Mouse (Mus musculus): ENCODE measurements around the gene Tbca.

The Tbca gene

DNA sequence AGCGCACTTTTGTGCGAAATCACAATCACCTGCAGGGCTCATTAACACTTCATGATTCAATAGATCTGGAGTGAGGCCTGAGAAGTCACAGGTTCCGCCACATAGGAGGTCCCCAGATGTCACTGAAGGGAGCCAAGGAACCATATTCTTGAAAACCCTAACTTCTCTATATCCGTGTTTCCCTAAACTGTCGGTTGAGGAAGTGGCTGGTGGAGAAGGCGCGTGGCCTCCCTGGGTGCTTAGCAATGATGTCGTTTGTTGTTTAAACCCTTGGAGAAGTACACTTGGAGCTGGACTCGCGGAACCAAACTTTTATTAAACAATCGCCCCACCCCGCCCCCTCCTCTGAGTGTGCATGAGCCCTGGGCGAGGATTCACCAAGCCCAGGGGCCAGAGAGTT is 60.6 kb downstream of the Tbca start:
- DNase-seq: no peak

DNA sequence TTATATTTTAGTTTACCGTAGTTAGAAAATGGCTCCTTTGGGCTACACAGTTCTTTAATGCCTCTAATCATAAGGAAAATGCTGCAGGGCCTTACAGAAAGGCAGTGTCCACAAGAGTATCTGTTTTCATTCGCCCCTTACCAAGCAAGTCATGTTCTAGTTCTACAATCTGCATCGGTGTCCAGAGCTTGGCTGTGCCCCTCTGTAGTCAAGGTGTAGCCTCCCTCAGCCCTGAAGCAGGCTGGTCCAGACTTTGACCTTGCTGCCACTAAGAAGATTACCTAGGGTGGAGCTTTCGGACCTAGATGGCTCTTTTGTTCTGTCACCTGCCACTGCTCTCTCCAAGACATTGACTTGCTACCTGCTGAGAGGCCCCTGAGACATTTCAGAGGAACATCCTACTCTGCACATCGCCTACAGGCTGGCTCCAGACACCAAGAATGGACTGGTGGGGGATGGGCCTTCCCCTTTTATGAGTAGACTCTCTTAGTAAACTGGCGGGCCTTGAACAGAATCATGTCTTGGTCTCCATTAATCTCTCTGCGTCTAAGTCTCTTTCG is 69.4 kb downstream of the Tbca start:
- DNase-seq: no peak

DNA sequence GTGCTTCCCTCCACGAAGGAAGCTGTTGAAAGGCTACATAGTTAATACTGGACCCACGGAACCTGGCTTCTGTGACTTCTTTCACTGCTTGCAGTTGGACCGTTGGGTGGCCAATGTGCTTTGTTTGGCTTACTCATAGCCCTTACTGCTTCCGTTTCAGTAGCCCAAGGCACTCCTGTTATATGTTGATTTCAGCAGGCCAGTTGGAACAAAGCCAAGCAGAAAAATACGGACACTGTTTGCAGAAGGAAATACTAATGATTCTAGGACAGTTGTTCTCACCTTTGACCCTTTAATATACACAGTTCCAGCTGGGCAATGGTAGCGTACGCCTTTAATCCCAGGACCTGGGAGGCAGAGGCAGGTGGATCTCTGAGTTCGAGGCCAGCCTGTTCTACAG is 70.5 kb downstream of the Tbca start:
- DNase-seq: no peak

DNA sequence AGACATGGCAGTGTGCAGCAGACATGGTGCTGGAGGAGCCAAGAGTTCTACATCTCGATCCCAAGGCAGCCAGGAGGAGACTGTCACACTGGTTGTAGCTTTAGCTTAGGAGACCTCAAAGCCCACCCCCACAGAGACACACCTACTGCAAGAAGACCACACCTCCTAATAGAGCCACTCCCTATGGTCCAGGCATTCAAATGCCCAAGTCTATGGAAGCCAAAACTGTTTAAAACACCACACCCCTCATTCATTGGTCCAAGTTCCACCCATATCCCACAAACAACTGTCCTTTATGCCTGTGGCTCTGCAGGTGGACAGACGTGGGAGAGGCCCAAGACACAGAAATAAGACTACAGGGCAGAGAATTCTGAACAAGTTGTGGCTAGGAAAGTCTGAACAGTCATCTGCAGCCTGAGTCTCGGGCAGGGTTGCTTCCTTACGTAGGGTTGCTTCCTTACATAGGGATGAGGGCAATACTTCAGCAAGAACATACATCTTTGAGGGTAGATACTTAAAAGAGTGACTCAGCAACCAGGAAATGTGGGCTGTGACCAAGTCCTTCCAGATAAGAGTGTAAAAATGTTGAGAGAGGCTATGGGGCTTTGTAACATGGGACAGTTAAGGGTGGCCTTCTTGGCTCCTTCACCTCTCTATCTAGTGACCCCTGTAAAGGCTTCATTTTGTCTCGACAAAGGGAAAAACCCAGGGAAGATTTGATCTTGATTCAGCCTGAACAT is 74.0 kb downstream of the Tbca start:
- no peak for DNase-seq

DNA sequence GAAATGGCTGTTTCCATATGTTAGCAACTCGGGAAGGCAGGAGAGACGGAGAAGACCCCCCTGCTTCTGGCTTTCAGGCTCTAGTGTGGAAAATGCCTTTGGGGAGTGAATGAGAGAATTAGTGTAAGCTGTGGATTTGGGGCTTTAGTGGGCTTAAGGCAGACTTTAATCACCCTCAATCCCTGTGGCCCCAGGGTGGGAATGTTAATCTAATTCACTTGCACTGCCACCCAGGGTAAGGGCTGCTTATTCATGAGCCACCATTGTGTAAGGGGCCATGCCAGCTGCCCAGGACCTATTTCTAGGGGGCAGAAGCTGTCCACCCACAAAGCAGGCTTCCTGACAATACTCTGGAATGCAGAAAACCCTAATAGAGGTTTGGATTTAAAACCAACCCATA is 78.2 kb downstream of the Tbca start:
- DNase-seq: no peak

DNA sequence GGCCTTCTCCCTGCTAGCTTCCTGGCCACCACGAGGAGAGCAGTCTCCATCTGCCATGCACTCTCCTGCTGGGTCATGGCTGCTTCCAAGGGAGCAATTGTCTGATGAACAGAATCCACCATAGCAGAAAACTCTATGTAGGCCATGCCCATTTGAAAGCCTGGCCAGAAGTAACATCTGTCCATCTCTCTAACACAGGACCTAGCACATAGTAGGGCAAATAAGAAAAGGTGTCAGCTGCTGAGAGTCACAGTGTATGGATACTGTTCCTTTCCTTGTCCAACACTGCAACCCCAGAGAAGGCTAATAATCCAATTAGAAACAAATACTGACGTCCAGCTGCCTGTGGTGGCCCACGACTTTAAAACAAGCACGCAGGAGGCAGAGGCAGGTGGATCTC is 79.1 kb downstream of the Tbca start:
- no peak for DNase-seq

DNA sequence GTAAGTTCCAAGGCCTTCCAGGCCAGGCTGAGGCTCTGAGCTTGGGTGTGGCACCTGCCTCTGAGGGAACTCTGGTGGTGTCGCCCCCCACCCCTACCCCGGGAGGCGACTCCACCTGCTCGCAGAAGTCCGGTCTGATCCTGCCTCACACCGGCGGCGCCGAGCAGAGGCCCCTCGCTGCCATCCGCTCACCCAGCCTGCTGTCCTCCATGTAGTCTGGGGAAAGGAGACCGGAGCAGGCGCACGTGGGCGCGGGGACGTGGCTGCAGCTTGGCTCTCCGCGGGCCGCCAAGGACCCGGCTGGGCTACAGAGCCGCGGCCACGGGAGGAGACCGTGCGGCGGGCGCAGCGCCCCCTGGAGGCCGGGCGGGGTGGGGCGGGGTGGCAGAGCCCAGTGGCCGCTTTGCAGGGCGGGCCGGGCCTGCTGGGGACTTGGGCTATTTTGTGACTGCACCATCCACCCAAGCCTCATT is 79.8 kb downstream of the Tbca start:
- no peak for DNase-seq

DNA sequence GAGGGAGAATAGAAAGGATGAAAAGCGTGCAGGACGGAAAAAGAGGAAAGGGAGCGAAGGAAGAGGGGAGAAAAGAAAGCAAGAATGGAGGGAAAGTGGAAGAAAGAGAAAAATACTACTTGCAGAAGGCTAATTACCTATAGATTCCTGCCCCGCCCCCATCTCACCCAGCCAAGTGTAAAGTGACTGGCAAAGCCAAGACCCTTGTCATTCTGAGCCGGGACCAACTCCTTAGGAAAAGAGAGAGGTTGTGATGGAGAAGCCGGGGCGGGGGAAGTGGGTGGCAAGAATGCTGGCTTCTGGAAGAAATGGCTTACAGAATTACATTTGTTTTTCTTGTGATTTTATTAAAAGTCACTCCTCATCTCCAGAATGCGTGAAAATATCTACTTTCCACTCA is 80.8 kb downstream of the Tbca start:
- no peak for DNase-seq

DNA sequence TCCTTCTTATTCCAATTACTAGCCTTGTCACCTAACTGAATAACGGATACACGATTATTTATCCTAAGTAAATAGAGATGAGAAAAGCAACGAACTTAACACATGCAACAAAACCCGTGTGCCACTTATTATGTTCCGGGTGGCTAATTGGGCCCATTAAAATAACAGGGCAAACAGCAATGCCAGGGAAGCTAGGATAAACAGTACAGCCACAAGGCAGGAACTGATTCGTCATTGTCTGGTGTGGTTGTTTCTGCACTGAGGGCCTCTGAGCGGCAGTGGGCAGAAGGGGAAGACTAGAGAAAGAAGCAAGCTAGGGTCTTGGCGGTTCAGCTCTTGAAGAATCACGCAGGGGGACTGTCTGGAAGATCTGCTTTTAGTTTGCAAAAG is 81.4 kb downstream of the Tbca start:
- no peak for DNase-seq

DNA sequence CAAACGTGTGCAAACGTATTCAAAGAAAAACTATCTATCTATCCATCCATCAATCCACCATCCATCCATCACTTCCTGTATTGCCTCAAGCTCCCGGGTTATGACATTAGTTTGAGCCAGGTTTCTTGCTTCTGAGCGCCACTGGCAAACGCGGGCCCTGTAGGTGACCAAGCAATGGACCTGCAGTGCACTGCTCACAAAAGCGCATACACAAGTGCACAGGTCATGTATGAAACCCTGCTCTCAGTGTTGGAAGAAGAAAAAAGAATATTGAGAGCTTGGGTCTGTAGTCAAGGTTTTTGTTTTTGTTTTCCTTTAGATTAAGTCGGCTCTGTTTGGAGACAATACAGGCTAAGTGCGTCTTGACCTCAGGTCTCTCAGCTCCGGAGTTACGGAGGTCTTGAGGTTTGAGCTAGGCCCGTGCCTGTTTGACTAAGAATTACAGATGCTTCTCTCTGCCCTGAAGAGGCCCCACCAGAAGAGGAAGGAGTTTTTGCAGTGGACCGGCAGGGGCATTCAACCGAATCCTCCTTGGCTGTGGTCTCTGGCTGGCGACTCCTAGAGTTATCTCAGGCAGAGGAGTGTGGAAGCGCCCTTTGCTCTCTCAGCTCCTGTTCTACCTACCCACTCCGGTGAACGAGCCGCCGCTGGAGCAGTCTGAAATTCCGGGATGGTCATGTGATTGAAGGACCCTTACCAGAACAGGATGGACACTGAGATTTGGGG is 81.9 kb downstream of the Tbca start:
- DNase-seq: no peak

DNA sequence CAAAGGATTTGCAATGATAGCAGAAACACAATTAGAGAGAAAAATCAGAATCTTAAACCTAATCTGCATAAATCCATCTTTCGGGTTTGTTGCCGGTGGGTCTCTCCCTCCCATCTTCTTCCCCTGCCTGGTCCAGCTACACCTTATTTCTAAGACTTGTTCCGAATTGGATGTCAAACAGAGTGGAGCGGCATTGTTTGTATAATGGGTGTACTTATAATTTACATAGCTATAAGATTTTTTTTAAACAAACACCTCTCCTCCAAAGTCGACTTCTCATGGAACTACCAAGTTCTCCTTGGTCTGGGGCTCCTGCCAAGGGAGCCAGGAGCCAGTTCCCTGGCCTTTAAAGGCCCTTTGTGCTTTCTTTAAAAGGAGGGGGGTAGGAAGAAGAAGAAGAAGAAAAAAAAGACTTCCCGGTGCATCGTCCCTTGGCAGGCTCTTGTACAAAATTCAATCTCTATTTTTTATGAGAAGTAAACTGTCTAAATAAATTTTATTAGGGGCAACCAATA is 83.2 kb downstream of the Tbca start:
- no peak for DNase-seq

DNA sequence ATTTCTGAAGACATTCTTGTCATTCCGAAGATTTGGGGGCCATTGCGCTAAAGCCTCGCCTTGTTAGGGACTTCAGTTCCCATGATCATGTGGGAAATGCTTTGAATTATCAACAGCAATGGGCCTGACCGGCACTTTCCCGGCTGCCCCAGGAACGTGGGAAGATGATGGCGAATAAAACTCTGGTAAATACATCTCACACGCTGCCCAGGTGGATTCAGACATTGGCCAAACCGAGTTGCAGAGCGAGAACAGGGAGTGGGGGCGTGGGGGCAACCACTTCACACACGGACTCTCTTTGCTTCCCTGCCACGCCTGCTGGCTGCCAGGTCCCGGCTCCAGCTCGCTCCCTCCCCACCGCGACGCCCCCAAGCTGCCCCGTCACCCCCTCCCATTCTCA is 83.7 kb downstream of the Tbca start:
- DNase-seq: no peak

DNA sequence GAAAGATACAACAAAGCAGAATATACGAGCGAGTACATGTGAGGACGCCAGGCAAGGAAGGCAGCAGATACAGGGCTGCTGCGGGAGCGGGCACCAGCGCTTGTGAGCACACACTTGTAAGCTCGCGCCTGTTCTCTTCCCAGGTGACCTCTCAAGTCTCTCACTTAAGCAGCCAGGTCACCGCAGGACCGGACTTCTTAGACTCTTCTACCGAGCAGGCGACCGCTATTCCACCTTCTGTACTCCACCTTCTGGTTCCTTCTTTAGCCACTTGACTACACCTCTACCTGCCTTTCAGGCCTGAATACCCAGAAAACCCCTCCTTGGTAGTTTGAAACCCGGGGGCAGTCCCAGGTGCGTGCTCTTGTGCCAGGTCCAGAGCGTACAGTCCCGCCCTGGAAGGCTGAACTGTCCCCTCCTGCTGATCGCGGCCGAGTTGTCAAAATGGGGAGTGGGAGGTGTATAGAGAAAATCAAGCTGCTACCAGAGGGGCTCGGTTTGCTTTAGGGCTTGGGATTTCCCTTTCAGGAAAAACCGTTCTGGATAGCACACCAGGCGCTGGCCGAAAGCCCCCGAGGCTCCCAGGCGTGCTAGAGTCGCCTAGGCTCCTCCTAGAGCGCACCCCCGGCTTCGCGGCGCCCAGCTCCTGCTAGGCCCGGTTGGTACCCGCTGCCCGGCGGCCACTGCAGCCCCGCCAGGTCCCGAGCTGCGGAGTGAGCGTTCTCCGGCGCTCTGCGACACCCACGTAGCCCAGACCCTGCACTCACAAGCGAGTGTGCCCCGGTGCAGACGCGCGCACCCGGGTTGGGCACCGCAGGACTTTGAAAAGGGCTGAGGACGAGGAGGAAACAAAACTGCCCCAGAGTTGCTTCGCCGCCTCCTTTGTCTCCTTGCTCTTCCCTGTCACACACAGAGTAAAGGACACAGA is 84.7 kb downstream of the Tbca start:
- DNase-seq: no peak

DNA sequence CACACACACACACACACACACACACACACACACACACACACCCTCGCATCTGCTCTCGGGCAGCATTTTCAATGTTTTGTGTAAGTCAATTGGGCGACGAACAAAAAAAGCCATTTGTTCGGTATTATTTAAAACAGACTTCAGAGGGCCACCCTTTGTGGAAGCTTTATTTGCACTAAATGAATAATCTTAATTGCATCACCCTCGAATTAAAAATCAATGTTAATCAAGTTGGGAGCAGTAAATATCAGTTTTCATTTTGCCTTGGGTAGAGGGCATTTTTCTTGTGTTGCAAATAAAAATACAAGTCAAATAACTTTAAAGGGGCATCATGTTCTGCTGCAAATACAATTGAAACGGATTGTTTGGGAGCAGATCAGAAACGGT is 85.3 kb downstream of the Tbca start:
- no peak for DNase-seq

DNA sequence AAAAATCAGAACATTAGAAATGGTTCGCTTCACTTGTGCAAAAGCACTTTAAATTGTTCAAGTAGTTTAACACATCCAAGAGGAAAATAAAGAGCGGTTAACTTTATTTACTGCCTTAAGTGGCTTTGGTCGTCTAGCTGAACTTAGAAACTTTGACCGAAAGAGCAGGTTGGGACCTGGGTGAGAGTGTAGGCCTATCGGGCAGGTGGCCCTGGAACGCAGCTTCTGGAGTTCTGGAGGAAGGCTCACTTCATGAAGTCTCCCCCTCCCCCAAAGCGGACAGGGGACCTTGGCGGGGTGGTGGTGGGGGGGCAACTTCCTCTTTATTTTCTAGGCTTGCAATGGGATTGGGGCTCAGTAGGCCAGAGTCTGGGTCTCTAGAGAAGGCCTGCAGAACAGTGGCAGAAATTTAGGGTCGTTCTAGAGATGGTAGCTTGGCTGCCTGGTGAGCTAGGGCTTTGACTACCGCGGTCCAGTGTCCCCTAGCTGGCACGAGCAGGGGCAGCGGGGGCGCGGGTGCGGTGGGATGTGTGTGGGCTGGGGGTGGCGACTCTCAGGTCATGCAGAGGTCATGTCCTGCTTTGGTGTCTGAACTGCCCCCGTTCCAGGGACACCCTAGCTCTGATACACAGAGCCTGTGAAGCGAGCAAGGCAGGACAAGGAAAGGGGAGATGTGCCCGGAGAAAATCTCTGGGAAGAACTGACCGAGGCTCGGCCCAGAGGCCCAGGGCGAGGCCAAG is 86.1 kb downstream of the Tbca start:
- DNase-seq: no peak

DNA sequence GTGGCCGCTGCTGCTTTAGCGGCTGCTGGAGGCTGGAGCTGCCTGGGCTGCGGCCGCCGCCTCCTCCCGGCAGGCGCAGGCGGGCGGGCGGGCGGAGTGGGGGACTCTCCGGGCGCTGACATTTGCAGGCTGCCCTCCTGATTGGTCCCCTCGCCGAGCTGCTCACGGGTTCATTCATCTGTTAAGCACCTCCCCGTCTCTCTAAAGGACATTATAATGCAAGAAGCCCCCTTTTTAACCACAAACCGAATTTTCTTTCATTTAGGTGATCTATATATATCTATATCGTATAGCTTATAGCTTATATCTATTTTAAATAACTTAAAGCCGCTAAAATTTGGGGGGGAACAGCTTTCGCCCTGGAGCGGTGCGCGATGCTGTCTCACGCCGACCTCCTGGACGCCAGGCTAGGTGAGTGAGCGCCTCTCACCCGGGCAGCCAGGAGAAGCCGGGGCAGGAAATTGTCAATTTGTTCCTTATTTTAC is 86.7 kb downstream of the Tbca start, which contains the start of gene Otp:
Otp (plus strand) TSS at position 207 of the 485 bp plus-strand sequence.
- DNase-seq: no peak

DNA sequence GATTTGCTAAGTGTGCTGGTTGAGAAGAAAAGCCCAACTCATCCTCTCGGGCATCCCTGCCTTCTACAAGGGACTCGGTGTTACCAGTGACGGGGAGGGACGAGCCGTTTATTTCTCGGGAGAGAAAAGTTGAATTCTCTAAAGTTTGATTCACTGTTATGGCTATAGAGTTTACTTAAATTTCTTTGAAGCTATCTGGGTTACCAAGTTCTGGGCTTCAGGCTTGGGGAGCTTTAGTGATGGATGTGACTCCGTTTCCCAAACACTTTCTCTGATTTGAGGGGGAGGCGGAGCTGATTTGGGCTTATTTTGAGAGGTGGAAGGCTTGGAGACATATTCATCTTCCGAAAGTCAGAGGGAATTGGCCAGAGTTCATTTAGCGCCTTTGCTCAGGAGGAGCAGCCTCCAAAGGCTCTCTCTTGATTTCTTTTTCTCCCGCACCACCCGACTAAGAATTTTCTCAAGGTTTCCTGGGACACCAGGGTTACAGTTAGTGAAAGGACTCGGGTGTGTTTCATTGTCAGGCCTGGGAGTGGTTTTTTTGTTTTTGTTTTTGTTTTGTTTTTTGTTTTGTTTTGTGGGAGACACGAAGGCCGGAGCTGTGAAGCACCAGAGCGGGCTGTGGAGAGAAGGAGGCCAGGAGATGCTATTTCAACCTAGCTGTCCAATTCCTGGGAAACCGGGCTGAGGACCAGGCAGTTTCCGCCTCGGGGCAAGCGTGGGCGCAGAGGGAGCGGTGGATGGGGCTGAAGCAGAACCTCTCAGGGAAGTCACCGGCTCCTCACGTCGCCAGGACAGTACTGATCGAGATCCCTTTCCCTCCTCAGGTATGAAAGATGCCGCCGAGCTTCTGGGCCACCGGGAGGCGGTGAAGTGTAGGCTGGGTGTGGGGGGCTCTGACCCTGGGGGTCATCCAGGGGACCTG is 87.8 kb downstream of the Tbca start:
- DNase-seq: no peak

DNA sequence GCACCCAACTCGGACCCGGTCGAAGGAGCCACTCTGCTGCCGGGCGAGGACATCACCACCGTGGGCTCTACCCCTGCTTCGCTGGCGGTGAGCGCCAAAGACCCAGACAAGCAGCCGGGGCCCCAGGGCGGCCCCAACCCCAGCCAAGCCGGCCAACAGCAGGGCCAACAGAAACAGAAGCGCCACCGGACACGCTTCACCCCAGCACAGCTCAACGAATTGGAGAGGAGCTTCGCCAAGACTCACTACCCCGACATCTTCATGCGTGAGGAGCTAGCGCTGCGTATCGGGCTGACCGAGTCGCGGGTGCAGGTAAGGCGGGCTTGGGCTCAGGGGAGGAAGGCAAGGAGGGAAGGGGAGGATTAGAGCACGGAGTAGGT is 88.5 kb downstream of the Tbca start:
- DNase-seq: no peak

DNA sequence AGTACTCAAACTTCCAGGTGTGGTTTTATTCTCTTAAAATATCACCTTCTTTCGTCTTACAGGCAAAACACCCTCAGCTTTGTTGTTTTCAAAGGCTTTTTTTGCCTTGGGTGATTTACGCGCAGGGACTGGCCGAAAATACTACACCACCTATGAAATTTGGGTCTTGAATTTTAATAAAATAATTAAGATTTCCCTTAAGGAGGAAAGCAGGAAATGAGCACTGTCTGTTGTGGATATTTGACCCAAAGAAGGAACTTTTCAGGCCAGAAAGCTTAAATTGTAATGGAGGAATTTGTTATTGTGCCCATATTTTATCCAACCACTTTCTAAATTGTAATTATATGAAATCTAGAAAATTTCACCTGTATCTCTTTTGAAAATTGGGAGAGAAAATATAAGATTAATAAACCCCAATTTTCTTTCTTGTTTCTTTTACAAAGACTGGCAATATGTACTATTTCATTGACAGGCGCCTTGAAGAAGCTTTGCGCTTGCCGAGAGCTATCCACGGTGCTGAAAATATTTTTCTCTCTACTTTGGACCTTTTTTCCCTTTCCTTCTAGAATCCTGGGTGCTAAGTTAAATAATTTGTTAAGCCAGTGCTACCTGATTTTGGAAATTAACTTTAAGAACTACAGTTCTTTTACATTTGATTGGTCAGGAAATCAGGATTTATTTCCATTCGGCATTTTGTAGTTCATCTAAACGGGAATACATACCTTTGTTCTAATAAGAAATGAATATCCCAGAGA is 89.5 kb downstream of the Tbca start:
- no peak for DNase-seq

DNA sequence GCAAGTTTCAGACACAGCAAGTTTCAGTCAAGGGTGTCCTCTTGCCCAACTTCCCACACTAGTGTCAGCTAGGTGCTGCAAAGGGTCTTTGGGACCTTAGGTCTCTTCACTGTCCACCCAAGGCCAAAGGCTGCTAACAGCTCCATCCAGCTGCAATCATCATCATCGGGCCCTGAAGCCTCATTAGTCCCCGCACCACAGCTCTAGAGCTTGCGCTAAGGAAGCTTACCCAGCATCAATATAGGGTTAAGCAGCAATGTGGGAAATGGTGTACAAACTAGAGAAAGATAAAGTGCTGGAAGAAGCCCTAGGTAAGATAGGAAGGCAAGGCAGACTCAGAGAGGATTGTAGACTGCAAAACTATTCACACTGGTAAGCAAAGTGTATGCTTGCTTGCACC is 92.5 kb downstream of the Tbca start:
- no peak for DNase-seq
